Mouse (Mus musculus) Patski (cell line): ENCODE data around the gene Lcn12. TPM values are rescaled to one million over a fixed set of nuclear protein-coding genes. Genes with fewer than 3 reads are reported as not detected.

Experiments used
- ATAC-seq: fragments of 100-300 bp; one replicate; pipeline ENCODE4 v1.8.0; 2021
- CTCF ChIA-PET: fragments of 350-600 bp; sonication (Branson Sonifier 250); formaldehyde crosslinking; loops from one replicate; lab custom pipeline; 2022; ENCODE audit warnings: inconsistent platforms; lab: Charles Lee
- POLR2A ChIA-PET: fragments of 350-600 bp; sonication (Branson Sonifier 250); formaldehyde crosslinking; loops from one replicate; lab custom pipeline; 2022; ENCODE audit warnings: antibody characterized with exemption, inconsistent platforms; lab: Charles Lee
- DNase-seq: peaks from one replicate; pipeline ENCODE4 v3.0.0-alpha.2; 2011; ENCODE audit warnings: low read depth, low spot score
- H3K27me3 ChIP-seq: fragments of 371-371 bp; one replicate; pipeline ENCODE4 v1.5.1; 2021
- CTCF ChIP-seq: fragments of 100-300 bp; IDR thresholded peaks from one replicate; pipeline ENCODE4 v1.5.1; 2021
- in situ Hi-C: fragments of 300-500 bp; cut with MboI; formaldehyde crosslinking; loops from 3 replicates; pipeline ENCODE4 v1.11.1; 2018; ENCODE audit warnings: low pct_unique_long_range_greater_than_20kb, mixed read lengths
- polyA plus RNA-seq: library from polyadenylated mRNA; unstranded; gene quantifications from one replicate; pipeline ENCODE4 v1.2.3, GENCODE M21; 2021

Lcn12 gene
- polyA plus RNA-seq, 1 experiment from 2014 or later, result not detected

- ChIA-PET CTCF (no interaction called here), POLR2A (no interaction called here)
- no peak for TF ChIP-seq CTCF
- no peak for DNase-seq
- H3K27me3 ChIP-seq, result no peaks in the 10 kb centered on the region
- in situ Hi-C loops, result no loop called here
- no peak for ATAC-seq
These were observed 52.6 kb downstream of the Lcn12 start for GRCm38 (mm10) chr2:25441067-25441466.

Other genes with a start within 250 kb of the Lcn12 start
- gene AL732309.1, start 247.0 kb downstream of the Lcn12 start, polyA plus RNA-seq, result 5.0 TPM
- gene Tmem203, start 238.5 kb downstream of the Lcn12 start, polyA plus RNA-seq, result 26.3 TPM
- 110 TPM for gene Tprn, start 231.3 kb downstream of the Lcn12 start, polyA plus RNA-seq
- 75.4 TPM for gene Ssna1, start 221.5 kb downstream of the Lcn12 start, polyA plus RNA-seq
- gene Anapc2, start 221.4 kb downstream of the Lcn12 start, polyA plus RNA-seq, result 99.7 TPM
- gene Tmem210, start 205.8 kb downstream of the Lcn12 start, polyA plus RNA-seq, result not detected
- gene Lrrc26, start 204.0 kb downstream of the Lcn12 start, polyA plus RNA-seq, result not detected
- 0.08 TPM for gene Grin1, start 174.7 kb downstream of the Lcn12 start, polyA plus RNA-seq
- 75.5 TPM for gene Man1b1, start 161.6 kb downstream of the Lcn12 start, polyA plus RNA-seq
- 58.3 TPM for gene Dpp7, start 137.6 kb downstream of the Lcn12 start, polyA plus RNA-seq
- gene Uap1l1, start 128.2 kb downstream of the Lcn12 start, polyA plus RNA-seq, result 108 TPM
- gene Sapcd2, start 121.6 kb downstream of the Lcn12 start, polyA plus RNA-seq, result 11.4 TPM
- 0.10 TPM for gene Entpd2, start 98.0 kb downstream of the Lcn12 start, polyA plus RNA-seq
- gene Npdc1, start 94.6 kb downstream of the Lcn12 start, polyA plus RNA-seq, result 249 TPM
- gene Fut7, start 70.6 kb downstream of the Lcn12 start, polyA plus RNA-seq, result 0.09 TPM
- 98.6 TPM for gene Abca2, start 65.2 kb downstream of the Lcn12 start, polyA plus RNA-seq
- gene Clic3, start 37.1 kb downstream of the Lcn12 start, polyA plus RNA-seq, result 1.0 TPM
- gene Paxx, start 32.8 kb downstream of the Lcn12 start, polyA plus RNA-seq, result 23.3 TPM
- 33.6 TPM for gene Ptgds, start 23.9 kb downstream of the Lcn12 start, polyA plus RNA-seq
- gene Fbxw5, start 6.8 kb upstream of the Lcn12 start, polyA plus RNA-seq, result 85.5 TPM
- 5.2 TPM for gene C8g, start 7.8 kb upstream of the Lcn12 start, polyA plus RNA-seq
- 30.4 TPM for gene Traf2, start 53.0 kb upstream of the Lcn12 start, polyA plus RNA-seq
- 285 TPM for gene Edf1, start 63.9 kb upstream of the Lcn12 start, polyA plus RNA-seq
- gene Mamdc4, start 80.9 kb upstream of the Lcn12 start, polyA plus RNA-seq, result 15.4 TPM
- 139 TPM for gene Phpt1, start 81.3 kb upstream of the Lcn12 start, polyA plus RNA-seq
- 4.0 TPM for gene Ajm1, start 87.8 kb upstream of the Lcn12 start, polyA plus RNA-seq
- 90.3 TPM for gene Rabl6, start 114.6 kb upstream of the Lcn12 start, polyA plus RNA-seq
- gene Ccdc183, start 123.8 kb upstream of the Lcn12 start, polyA plus RNA-seq, result 0.36 TPM
- gene Tmem141, start 128.1 kb upstream of the Lcn12 start, polyA plus RNA-seq, result 17.5 TPM
- gene Fcna, start 134.1 kb upstream of the Lcn12 start, polyA plus RNA-seq, result not detected
- not detected for gene Lcn8, start 159.2 kb upstream of the Lcn12 start, polyA plus RNA-seq
- gene Lcn5, start 164.0 kb upstream of the Lcn12 start, polyA plus RNA-seq, result not detected
- not detected for gene Lcn6, start 182.9 kb upstream of the Lcn12 start, polyA plus RNA-seq
- gene Lcn10, start 188.8 kb upstream of the Lcn12 start, polyA plus RNA-seq, result not detected
- gene Obp2a, start 206.1 kb upstream of the Lcn12 start, polyA plus RNA-seq, result not detected
- gene Bmyc, start 212.8 kb upstream of the Lcn12 start, polyA plus RNA-seq, result 17.0 TPM
- gene Obp2b, start 243.1 kb upstream of the Lcn12 start, polyA plus RNA-seq, result not detected